Mouse (Mus musculus): ENCODE results near the gene Grin2d. TPM values are rescaled to one million over a fixed set of nuclear protein-coding genes. Genes with fewer than 3 reads are reported as not detected.

Gene Grin2d
- total RNA-seq, 1 experiment from 2014 or later = not detected

DNA sequence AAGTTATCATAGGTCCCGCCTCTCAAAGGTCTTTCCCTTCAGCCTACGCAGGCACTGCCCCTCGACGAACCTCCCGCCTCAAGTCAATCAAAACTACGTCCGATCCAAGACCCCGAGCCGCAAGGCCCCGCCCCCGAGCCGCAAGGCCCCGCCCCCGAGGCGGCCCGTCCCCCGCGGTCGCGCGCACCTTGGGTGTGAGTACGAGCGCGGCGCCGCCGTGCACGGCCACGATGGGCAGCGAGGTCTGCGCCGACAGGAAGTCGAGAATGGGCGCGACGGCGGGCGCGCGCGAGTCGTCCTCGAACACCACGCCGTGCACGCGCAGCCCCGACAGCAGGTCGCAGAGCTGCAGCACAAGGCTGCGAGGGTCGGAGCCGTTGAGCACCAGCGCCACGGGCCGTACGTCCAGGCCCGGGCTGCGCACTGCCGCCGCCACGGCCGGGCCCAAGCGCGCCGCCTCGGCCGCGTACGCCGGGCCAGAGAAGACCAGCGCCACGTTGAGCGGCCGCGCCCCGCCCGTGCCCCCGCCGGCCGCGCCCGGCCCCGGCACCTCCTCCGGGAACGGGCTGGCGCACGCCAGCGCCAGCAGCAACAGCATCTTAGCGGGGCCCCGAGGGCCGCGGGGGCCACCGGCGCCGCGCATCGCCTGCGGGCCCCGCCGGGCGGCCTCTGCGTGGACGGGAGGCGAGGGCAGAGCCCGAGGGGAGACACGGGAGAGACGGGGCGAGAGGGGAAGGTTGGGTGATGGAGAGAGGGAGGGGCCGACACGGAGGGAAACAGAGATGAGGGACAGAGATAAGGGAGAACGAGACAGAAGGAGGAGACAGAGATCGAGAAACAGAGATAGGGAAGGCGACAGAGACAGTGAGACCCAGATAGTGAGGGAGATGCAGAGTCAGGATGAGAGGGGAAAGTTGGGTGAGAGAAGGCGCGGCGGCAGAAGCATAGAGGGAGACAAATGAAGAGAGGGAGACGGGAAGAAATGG lies 12.0 kb downstream of the Grin2d start:
- ATAC-seq (replicated peaks; ENCODE audit: insufficient number of reproducible peaks, low FRiP score, low TSS enrichment, poor library complexity, severe bottlenecking) = peak; percentile 67

DNA sequence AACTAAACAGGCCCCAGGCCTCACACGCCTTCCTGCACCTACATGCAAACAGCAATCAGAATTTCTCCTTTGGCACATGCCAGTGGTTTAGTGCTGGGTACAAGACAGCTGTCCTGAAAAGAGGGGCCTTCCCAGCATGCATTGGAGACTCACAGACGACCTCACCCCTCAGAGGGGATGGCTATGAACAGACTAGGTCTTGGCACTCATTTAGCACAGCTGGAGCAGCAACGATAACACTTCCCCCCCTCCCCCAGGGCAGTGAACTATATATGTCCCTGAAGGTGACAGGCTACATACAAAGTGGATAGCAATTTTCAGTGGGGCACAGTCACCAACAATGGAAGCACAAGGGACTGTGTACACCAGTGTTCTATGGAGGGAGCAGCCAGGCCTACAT lies 13.7 kb downstream of the Grin2d start:
- no peak for ATAC-seq (replicated peaks; ENCODE audit: insufficient number of reproducible peaks, low FRiP score, low TSS enrichment, poor library complexity, severe bottlenecking)

DNA sequence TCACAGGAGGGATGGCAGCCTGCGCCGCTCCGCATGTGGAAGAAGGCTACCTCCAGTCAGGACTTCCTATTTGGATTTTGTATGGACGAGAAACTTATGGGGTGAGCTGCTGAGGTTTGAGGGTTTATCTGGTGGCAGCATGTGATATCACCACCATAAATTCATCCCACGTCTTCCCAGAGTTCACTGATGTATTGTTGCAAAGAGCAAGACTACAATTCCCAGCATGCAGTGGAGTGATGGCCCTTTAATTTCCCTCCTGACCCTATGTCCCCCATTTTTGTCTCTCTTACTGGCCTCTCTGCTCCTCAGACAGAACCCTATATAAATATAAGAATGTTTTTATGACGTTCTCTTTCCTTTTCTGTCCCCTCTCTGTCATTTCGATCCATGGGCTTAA lies 15.4 kb downstream of the Grin2d start:
- ATAC-seq (replicated peaks; ENCODE audit: insufficient number of reproducible peaks, low FRiP score, low TSS enrichment, poor library complexity, severe bottlenecking) = no peak

DNA sequence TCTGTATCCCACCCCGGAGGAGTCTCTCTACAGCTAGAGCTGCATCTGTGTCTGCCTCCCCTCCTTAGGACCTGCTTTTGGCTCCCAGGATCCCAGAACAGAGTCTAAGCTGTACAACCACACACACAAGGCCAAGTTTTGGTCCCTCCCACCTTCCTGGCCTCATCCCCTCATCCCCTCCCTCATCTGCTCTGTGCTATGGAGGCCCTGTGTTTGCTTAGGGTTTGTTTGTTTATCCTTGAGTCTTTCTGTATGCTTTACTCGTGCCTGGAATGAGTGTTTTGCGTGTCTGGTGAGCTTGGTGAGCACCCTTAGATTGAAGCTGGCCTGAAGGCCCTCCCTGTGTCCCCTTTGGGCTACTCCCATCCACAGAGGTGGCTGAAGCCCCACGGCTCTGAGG lies 19.2 kb downstream of the Grin2d start:
- ATAC-seq (replicated peaks; ENCODE audit: insufficient number of reproducible peaks, low FRiP score, low TSS enrichment, poor library complexity, severe bottlenecking) = no peak

DNA sequence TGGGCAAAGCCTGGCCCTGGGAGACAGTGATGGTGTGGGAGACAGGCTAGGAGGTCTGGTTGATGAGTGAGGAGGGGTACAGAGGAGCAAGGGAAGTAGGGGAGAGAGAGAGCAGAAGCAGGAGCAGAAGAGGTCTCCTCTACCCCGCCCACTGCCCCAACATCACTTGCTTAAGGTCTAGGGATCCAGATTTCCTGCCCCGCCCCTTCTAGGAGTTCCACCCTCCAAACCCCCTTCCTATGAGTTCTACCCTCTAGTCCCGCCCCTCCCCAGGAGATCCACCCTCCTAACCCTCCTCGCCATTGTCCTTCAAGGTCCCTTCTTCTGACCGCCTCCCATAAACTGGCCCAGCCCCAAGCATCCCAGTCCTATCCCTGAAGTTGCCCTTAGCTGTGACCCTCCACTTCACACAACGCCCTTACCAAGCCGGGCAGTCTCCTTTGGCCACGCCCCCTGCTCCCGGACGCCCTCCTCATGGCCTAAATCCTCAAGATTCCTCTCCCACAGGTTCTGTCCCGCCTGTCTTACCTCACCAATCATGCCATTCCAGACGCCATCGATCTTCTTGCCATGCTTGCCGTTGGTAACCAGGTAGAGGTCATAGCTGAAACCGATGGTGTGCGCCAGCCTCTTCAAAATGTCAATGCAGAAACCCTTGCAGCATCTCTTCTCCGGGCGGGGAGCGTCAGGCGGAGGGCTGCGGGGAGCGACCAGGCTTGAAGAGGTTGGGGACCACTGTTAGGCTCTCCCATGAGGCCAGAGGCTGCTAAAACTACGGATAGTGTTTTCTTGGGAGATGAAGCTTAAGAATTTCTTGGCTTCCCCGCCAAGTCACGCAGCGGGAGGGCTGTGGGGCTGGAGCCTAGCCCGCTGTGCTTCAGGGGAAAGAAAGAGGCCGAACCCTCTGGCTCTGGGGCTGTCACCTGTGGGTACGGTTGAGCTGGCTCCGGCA lies 21.0 kb downstream of the Grin2d start:
- ATAC-seq (replicated peaks; ENCODE audit: insufficient number of reproducible peaks, low FRiP score, low TSS enrichment, poor library complexity, severe bottlenecking) = 0 out of 2 replicates have a peak, but pooled peaks have one; percentile 5

DNA sequence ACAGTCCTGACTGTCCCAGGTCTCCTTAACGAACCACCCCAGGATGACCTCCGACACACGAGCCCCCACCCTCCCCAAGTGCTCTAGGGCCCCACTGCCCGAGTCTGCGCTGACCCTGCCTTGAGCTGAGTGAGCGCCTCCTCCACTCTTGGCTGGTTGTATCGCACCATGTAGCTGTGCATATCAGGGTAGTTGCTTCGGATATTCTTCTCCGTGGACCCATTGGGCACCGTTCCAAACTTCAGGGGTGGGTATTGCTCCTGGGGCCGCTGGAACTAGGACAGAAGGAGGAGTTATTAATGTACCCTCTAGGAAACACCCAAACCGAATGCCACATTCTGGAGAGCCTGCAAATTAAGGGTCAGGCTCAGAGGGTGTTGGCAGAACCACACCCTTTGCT lies 25.1 kb downstream of the Grin2d start:
- no peak for ATAC-seq (replicated peaks; ENCODE audit: insufficient number of reproducible peaks, low FRiP score, low TSS enrichment, poor library complexity, severe bottlenecking)

DNA sequence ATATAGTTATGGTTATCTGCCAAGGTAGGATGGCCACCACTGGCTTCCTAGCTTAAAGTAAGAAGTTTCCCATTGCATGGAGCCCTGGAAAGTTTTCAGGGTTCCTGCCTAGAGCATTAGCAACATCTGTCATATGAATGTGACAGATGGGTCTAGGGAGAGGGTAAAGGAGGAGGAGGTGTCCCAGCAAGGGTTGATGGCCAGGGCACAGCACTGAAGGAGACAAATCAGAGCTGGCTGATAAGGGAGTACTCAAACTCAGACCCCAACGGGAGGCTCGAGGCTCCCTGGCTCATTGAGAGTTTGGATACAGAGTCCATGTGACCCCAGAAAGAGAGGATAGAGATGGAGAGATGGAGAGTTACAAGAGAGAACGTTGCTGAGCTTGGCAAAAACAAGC lies 27.5 kb downstream of the Grin2d start:
- ATAC-seq (replicated peaks; ENCODE audit: insufficient number of reproducible peaks, low FRiP score, low TSS enrichment, poor library complexity, severe bottlenecking) = no peak

DNA sequence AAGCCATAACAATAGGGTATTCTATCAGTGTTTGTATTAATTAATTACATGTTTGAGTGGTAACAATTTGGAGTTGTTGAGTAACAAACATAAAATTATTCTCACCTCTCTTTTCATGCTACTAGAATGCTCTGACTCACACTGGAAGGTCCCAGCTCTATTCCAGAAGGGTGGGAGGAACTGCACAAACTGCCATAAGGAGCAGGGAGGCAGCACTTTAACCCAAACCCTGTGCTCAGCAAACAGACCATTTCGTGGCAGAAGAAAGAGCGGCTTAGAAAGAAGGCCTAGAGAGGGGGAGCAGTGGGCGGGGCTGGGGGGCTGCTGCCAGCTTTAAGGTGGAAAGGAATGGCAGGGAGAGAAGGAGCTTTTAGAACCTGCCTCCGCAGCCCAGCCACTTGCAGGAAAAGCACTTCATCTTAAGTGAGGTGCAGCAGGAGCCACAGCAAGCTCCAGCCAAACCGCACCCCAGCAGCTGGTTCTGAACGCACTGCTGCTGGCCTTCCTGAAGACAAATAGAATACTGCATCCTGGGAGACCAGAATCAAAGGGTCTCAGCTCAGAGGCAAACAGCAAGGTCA lies 29.6 kb downstream of the Grin2d start:
- no peak for ATAC-seq (replicated peaks; ENCODE audit: insufficient number of reproducible peaks, low FRiP score, low TSS enrichment, poor library complexity, severe bottlenecking)

DNA sequence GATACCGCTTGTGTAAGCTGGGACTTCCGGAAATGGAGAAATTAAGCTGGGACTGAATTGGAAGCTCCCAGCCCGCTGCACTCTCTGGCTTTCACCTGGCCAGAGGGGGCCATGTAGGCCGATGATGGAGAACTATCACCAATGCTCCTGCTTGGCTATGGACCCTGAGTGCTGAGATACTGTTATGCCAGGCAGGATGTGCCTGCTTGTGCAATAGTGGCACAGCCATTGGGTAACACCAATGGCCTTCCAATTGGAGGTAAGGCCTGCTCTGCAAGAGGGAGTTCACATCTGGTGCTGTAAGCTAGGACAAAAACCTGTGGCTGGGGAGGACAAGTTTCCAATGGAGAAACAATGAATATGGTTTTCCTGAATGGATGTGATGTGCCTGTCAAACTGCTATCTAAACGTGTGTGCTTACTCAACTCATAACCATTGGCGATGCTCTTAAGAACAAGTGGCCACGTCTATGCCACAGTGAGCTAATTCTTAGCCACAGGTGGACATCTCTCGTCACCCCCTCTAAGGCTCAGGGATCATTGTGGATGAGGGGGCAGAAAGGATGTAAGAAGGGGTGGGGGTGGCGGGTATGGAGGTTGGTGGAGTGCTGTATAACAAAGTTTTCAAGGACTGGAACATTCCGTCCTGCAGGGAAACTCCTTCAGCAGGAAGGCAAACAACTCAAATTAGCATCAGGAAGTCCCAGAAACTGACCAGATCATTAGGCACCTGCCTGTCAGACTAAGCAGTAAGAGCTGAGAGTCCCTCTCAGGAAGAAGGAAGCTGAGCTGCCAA lies 35.0 kb downstream of the Grin2d start:
- no peak for ATAC-seq (replicated peaks; ENCODE audit: insufficient number of reproducible peaks, low FRiP score, low TSS enrichment, poor library complexity, severe bottlenecking)

DNA sequence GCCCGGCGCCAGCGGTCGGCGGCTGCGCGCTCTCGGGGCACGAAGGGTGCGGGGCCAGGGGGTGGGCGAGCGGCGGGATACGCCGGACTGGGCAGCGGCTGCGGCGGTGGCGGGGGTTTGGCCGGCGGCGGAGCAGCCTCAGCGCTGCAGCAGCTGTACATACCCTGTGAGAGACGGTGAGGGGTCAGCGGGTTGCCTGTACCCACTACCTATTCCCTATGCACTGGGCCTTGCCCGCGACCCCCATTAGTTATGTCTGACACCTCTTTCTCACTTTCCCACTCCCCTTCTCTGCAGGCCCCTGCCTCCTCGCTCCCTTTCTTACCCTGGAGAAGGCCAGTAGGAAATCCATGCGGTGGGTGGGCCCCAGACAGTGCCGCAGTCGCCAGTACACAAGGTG lies 44.3 kb downstream of the Grin2d start:
- ATAC-seq (replicated peaks; ENCODE audit: insufficient number of reproducible peaks, low FRiP score, low TSS enrichment, poor library complexity, severe bottlenecking) = no peak

DNA sequence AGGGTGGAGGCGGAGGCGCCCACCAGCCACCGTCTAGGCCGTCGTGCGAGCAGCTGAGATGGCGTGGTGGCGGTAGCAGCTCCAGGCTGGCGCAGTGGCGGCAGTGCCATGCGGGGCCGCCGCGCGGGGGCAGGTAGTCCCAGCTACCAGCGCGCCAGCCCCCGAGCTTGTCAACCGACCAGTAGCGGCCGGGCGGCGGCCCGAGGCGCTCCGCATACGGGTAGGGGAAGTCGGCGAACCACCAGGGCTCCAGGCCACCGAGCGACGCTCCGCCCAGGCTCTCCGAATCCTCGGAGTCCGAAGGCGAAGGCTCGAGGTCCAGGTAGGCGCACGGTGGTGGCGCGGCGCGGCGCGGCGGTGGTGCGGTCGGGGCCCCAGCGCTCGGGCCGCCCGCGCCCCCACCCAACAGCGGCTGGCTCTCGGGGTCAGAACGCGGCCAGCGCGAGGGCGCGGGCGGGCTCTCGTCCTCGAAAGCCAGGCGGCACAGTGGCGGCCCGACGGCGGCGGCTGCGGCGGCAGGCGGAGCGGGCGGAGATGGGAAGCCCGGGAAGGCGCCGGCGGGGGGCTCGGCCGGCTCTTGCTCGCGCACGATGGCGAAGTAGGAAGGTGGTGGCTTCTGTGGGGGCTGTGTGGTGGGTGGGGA lies 44.9 kb downstream of the Grin2d start:
- no peak for ATAC-seq (replicated peaks; ENCODE audit: insufficient number of reproducible peaks, low FRiP score, low TSS enrichment, poor library complexity, severe bottlenecking)

DNA sequence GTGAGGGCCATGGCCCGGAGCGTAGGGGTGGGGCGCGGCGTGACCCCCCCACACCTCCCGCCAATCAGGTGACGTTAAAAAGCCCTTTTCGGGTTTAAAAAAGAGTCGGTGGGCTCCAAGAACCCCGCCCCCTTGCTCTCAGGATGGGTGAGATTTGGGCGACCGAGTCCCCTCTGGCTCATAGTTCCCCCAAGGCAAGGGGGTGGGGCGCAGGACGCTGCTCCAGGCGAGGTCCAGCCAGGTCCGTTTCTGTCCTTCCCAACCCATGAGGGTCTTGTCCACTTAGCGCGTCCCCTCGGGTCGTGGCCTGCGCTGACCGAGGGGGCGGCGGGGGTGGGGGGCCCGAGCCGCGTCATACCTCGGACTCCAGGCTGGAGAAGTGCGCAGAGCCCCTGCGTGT lies 45.8 kb downstream of the Grin2d start:
- no peak for ATAC-seq (replicated peaks; ENCODE audit: insufficient number of reproducible peaks, low FRiP score, low TSS enrichment, poor library complexity, severe bottlenecking)

DNA sequence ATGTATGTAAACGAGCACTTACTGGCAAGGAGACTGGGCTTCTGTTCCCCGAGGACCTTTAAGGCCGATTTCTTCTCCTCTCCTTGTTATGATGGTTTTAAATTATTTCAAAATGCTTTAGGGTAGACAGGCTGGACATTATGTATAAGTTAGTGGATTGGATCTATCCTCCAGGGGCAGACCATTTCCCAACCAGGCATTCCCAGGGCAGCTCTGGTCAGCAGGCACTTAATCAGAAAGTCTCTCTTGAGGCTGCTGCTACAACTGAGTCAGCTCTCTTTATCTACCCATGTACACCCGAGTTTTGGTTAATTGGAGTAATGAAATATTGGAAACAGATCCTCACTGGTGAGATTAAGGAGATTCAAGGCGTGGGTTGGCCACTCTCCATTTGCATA lies 47.1 kb downstream of the Grin2d start:
- ATAC-seq (replicated peaks; ENCODE audit: insufficient number of reproducible peaks, low FRiP score, low TSS enrichment, poor library complexity, severe bottlenecking) = no peak

DNA sequence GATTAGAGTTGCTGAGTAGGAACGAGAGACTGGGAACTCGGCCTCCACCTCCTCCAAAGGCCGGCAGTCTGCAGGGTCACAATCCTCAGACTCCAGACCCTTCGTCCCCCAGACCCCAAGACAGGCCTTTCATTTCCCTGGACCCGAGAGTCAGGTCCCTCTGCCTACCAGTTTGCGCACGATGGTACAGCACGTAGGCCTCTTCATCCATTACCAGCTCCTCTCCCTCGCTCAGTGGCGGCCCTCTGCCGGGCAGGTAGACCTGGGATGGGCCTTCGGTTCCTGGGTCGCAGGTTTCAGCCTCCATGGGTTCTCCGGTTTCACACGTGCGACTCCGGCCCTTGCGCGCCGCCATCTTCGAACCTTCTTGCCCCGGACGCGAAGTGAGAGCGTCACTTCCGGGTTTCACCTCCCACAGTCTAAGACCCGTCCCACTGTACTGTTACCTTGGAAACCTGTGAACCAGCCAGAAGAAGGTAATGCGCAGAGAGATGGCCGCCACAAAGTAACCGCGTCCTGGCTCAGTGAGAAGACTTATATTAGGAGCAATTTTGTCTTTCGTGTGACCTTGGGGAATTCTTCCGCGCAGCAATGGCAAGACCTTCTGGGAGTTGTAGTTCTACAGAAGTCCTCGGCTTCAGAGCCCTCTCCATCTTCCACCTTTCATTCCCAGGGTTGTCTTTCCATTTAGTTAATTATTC lies 47.6 kb downstream of the Grin2d start, which contains the start of gene Grwd1:
Gene Grwd1 (minus strand): TSS at position 518 of the 701 bp plus-strand sequence.
- peak; percentile 88 for ATAC-seq (replicated peaks; ENCODE audit: insufficient number of reproducible peaks, low FRiP score, low TSS enrichment, poor library complexity, severe bottlenecking)

DNA sequence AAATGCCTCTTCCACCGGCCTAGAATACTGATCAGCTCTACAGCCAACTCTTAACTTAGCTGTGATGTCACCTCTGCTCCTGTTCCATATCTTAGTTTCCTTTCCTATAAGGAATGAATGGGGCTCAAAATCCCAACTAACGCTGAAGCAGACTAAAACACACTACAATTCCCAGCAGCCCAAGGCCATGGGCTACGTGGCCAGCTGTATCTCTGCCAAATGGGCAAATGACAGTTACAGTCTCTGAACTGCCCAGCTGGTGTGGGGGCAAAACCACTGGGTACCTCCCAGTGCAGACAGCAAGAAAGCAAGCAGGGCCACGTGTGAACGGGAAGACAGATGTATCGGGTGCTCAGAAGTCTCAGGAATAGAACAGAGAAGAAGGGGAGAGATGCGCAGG lies 51.5 kb downstream of the Grin2d start:
- ATAC-seq (replicated peaks; ENCODE audit: insufficient number of reproducible peaks, low FRiP score, low TSS enrichment, poor library complexity, severe bottlenecking) = no peak

DNA sequence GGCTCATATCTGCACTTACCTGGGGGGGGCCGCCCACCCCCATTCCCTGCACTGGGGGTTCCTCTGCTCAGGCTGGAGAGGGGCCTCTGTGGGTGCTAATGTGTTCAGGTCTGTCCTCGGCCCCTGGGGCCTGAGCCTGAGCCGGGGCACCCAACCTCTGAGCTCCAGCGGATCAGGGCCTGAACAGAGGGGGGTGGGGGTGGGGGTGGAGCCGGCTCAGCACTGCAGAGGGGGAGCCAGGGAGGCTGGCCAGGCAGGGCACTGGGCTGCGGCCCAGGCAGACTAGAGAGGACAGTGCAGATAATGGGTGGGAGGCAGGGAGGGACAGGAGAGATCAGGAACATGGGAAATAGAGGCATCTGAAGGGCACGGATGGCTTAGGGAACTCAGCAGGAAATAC lies 53.6 kb downstream of the Grin2d start, which contains the start of gene Kcnj14:
Gene Kcnj14 (minus strand): TSS at position 185 of the 400 bp plus-strand sequence.
- no peak for ATAC-seq (replicated peaks; ENCODE audit: insufficient number of reproducible peaks, low FRiP score, low TSS enrichment, poor library complexity, severe bottlenecking)

DNA sequence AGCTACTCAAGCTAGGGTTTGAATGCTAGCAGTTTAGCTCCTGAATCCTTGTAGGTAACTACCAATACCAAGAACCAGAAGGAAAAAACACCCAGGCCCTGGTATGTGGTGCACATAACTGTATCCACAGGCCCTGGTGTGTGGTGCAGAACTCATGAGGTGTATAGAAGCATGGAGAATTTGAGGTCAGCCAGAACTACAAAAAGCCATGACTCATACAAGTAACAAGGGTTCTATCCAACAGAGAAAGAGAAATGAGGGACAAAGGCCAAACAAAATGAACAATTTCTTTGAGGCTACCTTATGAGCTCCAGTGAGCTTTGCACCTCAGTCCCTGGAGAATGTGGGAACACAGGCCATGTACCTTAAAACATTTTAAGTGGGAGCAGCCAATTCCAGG lies 57.3 kb downstream of the Grin2d start:
- no peak for ATAC-seq (replicated peaks; ENCODE audit: insufficient number of reproducible peaks, low FRiP score, low TSS enrichment, poor library complexity, severe bottlenecking)
